Mouse (Mus musculus): ENCODE results near the gene Rbfox3. TPM values are rescaled to one million over a fixed set of nuclear protein-coding genes. Genes with fewer than 3 reads are reported as not detected.

The Rbfox3 gene
- polyA plus RNA-seq, 1 experiment from 2014 or later = 1.2 TPM

DNA sequence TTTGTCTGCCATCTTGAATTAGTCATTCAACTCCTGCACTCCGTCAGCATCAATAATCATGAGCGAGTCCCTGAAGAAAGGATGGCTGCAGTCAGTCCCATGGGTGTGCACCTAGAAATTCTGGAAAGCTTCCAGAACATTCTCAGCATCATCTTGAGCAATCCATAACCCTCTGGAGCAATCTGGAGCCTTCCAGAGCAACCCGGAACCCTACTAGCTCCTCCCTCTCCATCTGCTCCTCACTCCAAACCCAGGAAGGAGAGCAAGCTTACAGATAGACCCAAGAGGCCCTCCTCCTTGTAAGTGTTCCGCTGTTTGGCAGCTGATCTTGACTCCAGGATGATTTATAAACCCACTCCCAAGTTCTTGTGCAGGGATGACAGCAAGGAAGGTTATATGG, 17.2 kb downstream of the Rbfox3 start:
- H3K9me3 ChIP-seq (ENCODE audit: control insufficient read depth) = no peaks in the 10 kb centered on the region
- H3K4me2 ChIP-seq (replicated peaks; ENCODE audit: low read depth) = no peak overlapping the region
- no peaks in the 10 kb centered on the region for H3K27me3 ChIP-seq (replicated peaks; ENCODE audit: control insufficient read depth, insufficient read depth, low read length)
- no peak overlapping the region for H3K27ac ChIP-seq (ENCODE audit: low read depth, low read length)
- H3K4me1 ChIP-seq (replicated peaks; ENCODE audit: control insufficient read depth, insufficient read depth, low read length) = no peaks in the 10 kb centered on the region
- no peak for ATAC-seq
- 77% methylated on average over 4 of the region's 4 CpGs for whole genome bisulfite sequencing
- H3K4me3 ChIP-seq (ENCODE audit: low read depth, low read length) = no peak overlapping the region
- TF ChIP-seq CTCF (IDR thresholded peaks at IDR 0.05; ENCODE audit: low read depth) = no peak
- no peaks in the 10 kb centered on the region for H3K36me3 ChIP-seq (ENCODE audit: control insufficient read depth, insufficient read depth)
- no peak overlapping the region for H3K9ac ChIP-seq (ENCODE audit: low read depth, low read length)

DNA sequence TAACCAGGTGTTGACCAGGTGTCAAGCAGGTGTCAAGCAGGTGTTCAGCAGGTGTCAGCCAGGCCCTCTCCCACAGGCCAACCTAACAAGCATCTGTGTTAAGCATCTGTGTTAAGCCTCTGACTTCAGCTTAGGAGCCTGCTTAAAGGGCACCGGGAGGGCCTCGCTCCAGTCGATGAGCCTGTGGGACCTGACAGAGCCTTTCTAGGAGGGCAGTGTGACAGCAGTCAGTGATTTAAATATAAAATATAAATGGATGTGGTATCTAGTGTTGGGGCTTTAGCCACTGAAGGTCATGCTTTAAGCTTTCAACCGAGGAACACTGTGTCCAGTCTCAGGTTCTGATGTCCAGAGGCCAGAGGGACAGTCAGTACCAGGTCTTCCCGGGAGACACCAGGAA, 18.5 kb downstream of the Rbfox3 start:
- no peak overlapping the region for H3K27ac ChIP-seq (ENCODE audit: low read depth, low read length)
- H3K9ac ChIP-seq (ENCODE audit: low read depth, low read length) = no peak overlapping the region
- H3K4me1 ChIP-seq (replicated peaks; ENCODE audit: control insufficient read depth, insufficient read depth, low read length) = no peaks in the 10 kb centered on the region
- TF ChIP-seq CTCF (IDR thresholded peaks at IDR 0.05; ENCODE audit: low read depth) = no peak
- ATAC-seq = no peak
- no peak overlapping the region for H3K4me3 ChIP-seq (ENCODE audit: low read depth, low read length)
- no peaks in the 10 kb centered on the region for H3K27me3 ChIP-seq (replicated peaks; ENCODE audit: control insufficient read depth, insufficient read depth, low read length)
- H3K4me2 ChIP-seq (replicated peaks; ENCODE audit: low read depth) = no peak overlapping the region
- H3K9me3 ChIP-seq (ENCODE audit: control insufficient read depth) = no peaks in the 10 kb centered on the region
- 78% methylated on average over 5 of the region's 5 CpGs for WGBS
- H3K36me3 ChIP-seq (ENCODE audit: control insufficient read depth, insufficient read depth) = no peaks in the 10 kb centered on the region

DNA sequence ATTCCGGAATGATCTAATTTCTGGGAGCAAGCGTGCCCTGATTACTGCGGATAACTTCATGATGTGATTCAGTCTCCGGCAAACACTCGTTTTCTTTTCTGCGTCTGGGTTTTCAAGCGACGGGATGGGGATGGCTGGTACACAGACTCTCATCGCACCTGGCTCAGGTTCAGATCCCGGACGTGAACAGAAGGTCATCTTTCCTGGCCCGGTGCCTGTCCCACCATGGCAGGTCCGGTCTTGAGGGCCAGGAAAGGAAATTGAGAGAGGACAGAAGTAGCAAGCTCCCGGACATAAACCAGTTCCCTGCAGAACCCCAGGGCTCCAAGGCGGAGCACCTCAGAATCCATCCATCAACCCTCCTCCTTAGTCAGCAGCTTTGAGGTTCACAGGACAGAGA, 19.9 kb downstream of the Rbfox3 start:
- no peak for TF ChIP-seq CTCF (IDR thresholded peaks at IDR 0.05; ENCODE audit: low read depth)
- Histone ChIP-seq H3K27ac (ENCODE audit: low read depth, low read length) (no peak overlapping the region), H3K36me3 (ENCODE audit: control insufficient read depth, insufficient read depth) (no peaks in the 10 kb centered on the region), H3K4me2 (replicated peaks; ENCODE audit: low read depth) (no peak overlapping the region), H3K9ac (ENCODE audit: low read depth, low read length) (no peak overlapping the region), H3K27me3 (replicated peaks; ENCODE audit: control insufficient read depth, insufficient read depth, low read length) (no peaks in the 10 kb centered on the region), H3K4me1 (replicated peaks; ENCODE audit: control insufficient read depth, insufficient read depth, low read length) (no peaks in the 10 kb centered on the region), H3K9me3 (ENCODE audit: control insufficient read depth) (no peaks in the 10 kb centered on the region), H3K4me3 (ENCODE audit: low read depth, low read length) (no peak overlapping the region)
- no peak for ATAC-seq
- 85% methylated on average over 15 of the region's 15 CpGs for WGBS

DNA sequence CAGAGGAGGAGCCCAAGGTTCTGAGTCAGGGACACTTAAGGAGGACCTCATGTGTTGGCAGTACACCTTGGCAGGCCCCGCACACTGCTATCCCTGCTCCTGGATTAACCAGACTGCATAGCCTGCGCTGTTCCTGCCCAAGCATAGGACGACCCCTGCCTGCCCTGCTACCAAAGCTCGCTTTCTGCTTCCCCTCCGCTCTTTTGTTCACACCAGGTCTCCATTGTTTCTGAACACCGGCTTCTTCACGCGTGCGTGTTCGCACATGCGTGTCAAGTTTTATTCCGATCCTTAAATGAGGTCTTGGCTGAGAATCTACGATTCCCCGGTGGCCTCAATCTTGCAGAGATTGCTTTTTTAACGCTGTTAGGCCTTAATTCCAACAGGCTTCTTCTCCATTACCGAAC, 20.4 kb downstream of the Rbfox3 start:
- no peak overlapping the region for H3K9ac ChIP-seq (ENCODE audit: low read depth, low read length)
- no peaks in the 10 kb centered on the region for H3K27me3 ChIP-seq (replicated peaks; ENCODE audit: control insufficient read depth, insufficient read depth, low read length)
- no peak for ATAC-seq
- H3K9me3 ChIP-seq (ENCODE audit: control insufficient read depth) = no peaks in the 10 kb centered on the region
- WGBS = 84% methylated on average over 16 of the region's 16 CpGs
- no peaks in the 10 kb centered on the region for H3K4me1 ChIP-seq (replicated peaks; ENCODE audit: control insufficient read depth, insufficient read depth, low read length)
- no peak overlapping the region for H3K4me2 ChIP-seq (replicated peaks; ENCODE audit: low read depth)
- no peaks in the 10 kb centered on the region for H3K36me3 ChIP-seq (ENCODE audit: control insufficient read depth, insufficient read depth)
- no peak overlapping the region for H3K4me3 ChIP-seq (ENCODE audit: low read depth, low read length)
- no peak for TF ChIP-seq CTCF (IDR thresholded peaks at IDR 0.05; ENCODE audit: low read depth)
- H3K27ac ChIP-seq (ENCODE audit: low read depth, low read length) = no peak overlapping the region

DNA sequence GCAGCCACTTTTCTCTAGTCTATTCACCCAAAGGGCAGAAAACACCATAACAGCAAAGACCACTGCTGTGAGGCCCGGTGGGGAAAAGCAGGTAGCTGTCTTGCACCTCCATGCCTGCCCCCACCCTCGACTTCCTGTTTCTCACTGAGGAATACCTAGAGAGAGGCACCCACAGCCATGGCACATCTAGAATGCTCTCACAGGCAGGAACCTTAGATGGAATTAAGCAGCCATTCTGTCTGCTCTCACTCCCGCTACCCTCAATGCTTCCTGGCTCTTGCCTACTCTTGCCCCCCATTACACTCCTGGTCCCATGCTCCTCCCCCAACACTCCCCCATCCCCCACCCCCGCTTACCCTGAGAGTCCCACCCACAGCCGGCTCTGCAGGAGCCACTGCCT, 20.9 kb downstream of the Rbfox3 start:
- H3K4me1 ChIP-seq (replicated peaks; ENCODE audit: control insufficient read depth, insufficient read depth, low read length) = no peaks in the 10 kb centered on the region
- ATAC-seq = no peak
- H3K4me2 ChIP-seq (replicated peaks; ENCODE audit: low read depth) = no peak overlapping the region
- WGBS = 62% methylated on average over 5 of the region's 5 CpGs
- no peak overlapping the region for H3K4me3 ChIP-seq (ENCODE audit: low read depth, low read length)
- H3K9ac ChIP-seq (ENCODE audit: low read depth, low read length) = no peak overlapping the region
- no peaks in the 10 kb centered on the region for H3K27me3 ChIP-seq (replicated peaks; ENCODE audit: control insufficient read depth, insufficient read depth, low read length)
- no peaks in the 10 kb centered on the region for H3K9me3 ChIP-seq (ENCODE audit: control insufficient read depth)
- no peaks in the 10 kb centered on the region for H3K36me3 ChIP-seq (ENCODE audit: control insufficient read depth, insufficient read depth)
- no peak for TF ChIP-seq CTCF (IDR thresholded peaks at IDR 0.05; ENCODE audit: low read depth)
- H3K27ac ChIP-seq (ENCODE audit: low read depth, low read length) = no peak overlapping the region

DNA sequence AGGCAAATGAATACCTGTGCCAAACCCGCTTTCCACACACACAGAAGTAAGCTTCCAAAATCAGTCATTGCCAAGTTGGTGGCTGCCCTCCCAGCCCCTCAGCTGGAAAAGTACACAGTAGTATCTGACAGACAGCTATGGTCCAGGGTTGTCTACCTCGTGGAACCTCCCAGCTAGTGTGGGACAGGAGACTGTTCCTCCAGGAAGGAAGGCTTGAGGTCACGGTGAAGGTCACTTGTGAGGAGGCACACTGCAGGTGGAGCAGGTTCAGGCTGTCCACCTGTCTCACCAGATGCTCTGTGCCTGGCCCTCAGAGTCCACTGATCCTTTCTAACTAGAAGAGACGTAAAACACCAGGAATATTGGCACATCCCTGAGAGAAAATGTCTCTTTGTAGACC, 21.9 kb downstream of the Rbfox3 start:
- H3K9me3 ChIP-seq (ENCODE audit: control insufficient read depth) = no peaks in the 10 kb centered on the region
- H3K4me1 ChIP-seq (replicated peaks; ENCODE audit: control insufficient read depth, insufficient read depth, low read length) = no peaks in the 10 kb centered on the region
- WGBS = 58% methylated on average over 4 of the region's 4 CpGs
- ATAC-seq = no peak
- H3K9ac ChIP-seq (ENCODE audit: low read depth, low read length) = no peak overlapping the region
- no peak overlapping the region for H3K4me3 ChIP-seq (ENCODE audit: low read depth, low read length)
- no peak overlapping the region for H3K4me2 ChIP-seq (replicated peaks; ENCODE audit: low read depth)
- no peaks in the 10 kb centered on the region for H3K27me3 ChIP-seq (replicated peaks; ENCODE audit: control insufficient read depth, insufficient read depth, low read length)
- no peak overlapping the region for H3K27ac ChIP-seq (ENCODE audit: low read depth, low read length)
- TF ChIP-seq CTCF (IDR thresholded peaks at IDR 0.05; ENCODE audit: low read depth) = no peak
- H3K36me3 ChIP-seq (ENCODE audit: control insufficient read depth, insufficient read depth) = no peaks in the 10 kb centered on the region

DNA sequence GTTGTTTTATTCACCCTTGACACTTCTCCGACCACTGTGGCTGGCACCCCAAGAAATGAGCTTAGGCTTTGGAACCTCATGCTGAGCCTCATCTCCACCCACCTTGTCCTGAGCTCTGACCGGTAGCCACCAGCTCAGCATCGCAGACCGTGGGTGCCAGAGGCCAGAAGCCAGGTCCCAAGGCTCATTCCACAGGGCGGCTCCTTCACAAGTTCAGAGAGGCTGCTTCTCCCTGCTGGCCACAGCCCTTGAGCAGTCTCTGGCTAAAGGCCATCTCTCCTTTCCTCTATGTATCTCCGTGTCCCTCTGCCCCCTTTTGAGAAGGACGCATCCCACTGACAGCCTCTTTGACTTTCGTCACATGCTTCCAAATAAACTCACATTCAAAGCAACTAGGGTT, 23.0 kb downstream of the Rbfox3 start:
- 65% methylated on average over 8 of the region's 8 CpGs for WGBS
- Histone ChIP-seq H3K27me3 (replicated peaks; ENCODE audit: control insufficient read depth, insufficient read depth, low read length) (no peaks in the 10 kb centered on the region), H3K27ac (ENCODE audit: low read depth, low read length) (no peak overlapping the region), H3K4me2 (replicated peaks; ENCODE audit: low read depth) (no peak overlapping the region), H3K4me3 (ENCODE audit: low read depth, low read length) (no peak overlapping the region), H3K36me3 (ENCODE audit: control insufficient read depth, insufficient read depth) (no peaks in the 10 kb centered on the region), H3K4me1 (replicated peaks; ENCODE audit: control insufficient read depth, insufficient read depth, low read length) (no peaks in the 10 kb centered on the region), H3K9ac (ENCODE audit: low read depth, low read length) (no peak overlapping the region), H3K9me3 (ENCODE audit: control insufficient read depth) (no peaks in the 10 kb centered on the region)
- no peak for TF ChIP-seq CTCF (IDR thresholded peaks at IDR 0.05; ENCODE audit: low read depth)
- no peak for ATAC-seq

Data from intestine, postnatal 0 days (tissue).